Mouse (Mus musculus) left cerebral cortex, postnatal 14 days (tissue): ENCODE measurements around the gene Mthfd1l. TPM values are rescaled to one million over a fixed set of nuclear protein-coding genes. Genes with fewer than 3 reads are reported as not detected.
"Not testable (repeated sequence)": the region's sequence is repeated elsewhere in the genome, so short reads cannot be mapped to it uniquely, and the experiment has no call there.

Experiments used
- DNase-seq, 2 experiments: peaks; one replicate each; pipeline ENCODE4 v3.0.0; 2021 to 2022; ENCODE audit warnings: low spot score in 2 of 2, mixed read lengths in 1 of 2
- intact Hi-C: fragments of 180-260 bp; cut with DNase I; formaldehyde crosslinking; loops from one replicate; pipeline ENCODE4 v1.15.1; 2025
- total RNA-seq, 2 experiments: library from RNA; stranded (reverse); gene quantifications; 2 replicates each; pipeline ENCODE4 v1.2.3; 2021

Gene Mthfd1l
- total RNA-seq, 2 experiments from 2014 or later: 14.7 to 18.1 TPM

DNA sequence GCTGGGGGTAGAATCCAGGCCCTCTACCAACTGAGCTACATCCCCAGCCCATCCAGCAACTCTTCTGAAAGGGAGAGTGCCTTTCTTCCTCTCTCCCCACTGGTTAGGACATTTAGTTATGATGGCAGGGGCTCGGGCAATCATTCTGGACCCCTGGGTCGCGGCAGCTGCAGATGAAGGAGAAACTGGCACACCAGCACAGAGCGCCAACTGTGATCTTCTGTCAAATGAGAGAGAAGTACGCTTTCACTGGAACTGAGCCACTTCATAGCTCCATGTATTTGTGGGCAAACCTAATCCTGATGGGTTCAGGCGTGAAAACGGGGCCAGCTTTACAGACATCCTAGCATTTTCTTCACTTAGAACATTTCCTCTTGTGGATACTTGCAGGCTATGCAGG is 97.1 kb downstream of the Mthfd1l start:
- DNase-seq: no peak
- intact Hi-C loops: no loop called here

DNA sequence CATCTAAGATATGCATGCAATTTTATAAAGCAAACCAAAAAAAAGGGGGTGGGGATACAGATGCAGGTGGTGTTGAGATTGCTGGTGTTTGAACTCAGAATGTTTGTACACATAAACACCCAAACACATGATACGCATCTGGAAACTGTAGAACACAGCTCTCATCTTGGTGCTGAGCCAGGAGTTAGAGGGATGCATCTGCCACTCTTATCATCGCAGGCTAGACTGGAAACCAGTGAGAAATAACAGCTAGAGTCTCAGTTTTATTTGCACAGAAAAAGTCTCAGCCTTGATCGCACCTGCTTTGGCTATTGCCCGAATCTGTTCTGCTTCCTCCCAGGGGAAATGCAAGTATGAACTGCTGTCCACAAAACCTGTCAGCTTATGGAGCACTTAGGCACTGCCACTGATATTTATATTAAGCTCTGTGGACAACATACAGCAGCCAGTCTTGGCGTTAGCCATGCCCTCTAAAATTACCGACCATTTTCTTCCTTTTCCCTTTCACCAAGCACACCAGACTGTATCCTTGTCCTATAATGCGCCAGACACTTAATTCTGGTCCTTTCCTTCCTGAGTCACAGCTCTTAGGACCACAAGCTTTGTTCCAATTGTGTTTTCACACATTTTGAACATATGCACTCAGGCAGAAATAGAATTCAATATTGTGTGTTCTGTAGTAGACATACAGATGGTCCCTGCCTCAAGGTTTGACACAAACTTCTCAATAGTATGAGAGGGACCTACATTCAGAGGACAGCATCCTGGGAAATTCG is 98.3 kb downstream of the Mthfd1l start:
- intact Hi-C loops: no loop called here
- no peak for DNase-seq

DNA sequence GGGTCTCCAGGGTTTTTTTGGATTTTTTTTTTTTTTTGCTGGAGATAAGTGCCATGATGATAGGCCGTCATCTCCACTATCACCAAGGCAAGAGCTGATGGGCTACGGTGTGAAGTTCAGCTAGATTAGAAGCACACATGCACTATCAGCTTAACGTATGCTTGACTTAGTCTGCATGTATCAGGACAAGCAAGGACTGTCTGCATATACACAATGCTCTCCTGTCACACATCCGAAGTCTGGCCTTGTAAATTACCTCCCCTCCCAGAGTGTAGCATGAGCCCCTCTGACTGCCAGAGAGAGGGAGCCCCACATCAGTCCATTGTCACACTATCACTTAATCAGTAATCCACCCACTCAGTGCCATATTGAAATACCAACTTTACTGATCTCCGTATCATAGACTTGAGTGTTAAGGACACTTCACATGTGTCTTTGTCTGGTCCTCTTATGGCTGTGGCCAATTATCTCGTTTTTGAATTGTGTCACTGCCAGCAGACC is 99.0 kb downstream of the Mthfd1l start:
- no peak for DNase-seq
- intact Hi-C loops: no loop called here

DNA sequence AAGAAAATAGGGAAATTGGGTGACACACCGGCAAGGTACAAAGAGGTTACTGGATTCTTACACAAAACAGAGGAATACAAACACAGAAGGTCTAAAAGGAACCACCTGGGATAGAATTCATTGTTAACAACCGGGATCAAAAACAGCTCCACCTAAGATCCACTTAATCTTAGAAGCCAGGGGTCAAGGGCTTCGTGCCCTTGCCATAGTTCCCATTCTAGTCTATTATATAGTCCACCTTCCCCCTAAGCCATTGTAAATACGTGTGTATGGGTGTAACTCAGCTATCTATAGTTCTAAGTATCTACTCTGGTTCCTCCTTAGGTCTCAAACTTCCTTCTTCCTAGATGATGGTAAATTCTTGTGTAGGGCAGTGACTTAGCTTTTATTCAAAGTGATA is 99.6 kb downstream of the Mthfd1l start:
- intact Hi-C loops, DNase-seq: not testable (repeated sequence)

DNA sequence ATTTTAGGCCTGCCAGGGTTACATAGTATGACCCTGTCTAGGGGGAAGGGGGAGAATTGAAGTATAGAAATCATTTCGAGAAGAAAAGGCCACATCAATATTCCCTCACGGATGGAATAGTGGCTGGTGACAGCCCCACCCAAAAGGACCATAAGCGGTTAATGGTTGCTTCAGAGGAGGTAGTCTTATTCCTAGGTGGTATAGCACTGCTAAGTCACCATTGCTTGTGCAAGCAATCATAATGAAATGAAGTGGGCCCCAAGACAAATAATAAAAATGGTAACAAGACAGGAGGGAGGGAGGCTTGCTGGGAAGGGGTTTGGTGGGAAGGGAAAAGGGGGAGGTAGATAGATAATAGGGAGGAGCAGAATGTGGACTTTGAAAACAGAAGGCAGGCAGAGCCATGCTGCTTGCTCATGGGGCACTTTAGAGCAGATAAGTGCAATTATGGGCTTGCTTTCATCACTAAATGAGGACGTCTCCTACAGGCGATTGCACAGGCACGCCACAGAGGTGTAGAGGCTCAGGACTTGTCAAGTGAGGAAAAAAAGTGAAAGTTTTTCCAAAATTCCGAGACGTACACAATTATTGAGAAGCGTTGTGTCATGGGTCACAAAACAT is 105.4 kb downstream of the Mthfd1l start:
- intact Hi-C loops: no loop called here
- DNase-seq: no peak

DNA sequence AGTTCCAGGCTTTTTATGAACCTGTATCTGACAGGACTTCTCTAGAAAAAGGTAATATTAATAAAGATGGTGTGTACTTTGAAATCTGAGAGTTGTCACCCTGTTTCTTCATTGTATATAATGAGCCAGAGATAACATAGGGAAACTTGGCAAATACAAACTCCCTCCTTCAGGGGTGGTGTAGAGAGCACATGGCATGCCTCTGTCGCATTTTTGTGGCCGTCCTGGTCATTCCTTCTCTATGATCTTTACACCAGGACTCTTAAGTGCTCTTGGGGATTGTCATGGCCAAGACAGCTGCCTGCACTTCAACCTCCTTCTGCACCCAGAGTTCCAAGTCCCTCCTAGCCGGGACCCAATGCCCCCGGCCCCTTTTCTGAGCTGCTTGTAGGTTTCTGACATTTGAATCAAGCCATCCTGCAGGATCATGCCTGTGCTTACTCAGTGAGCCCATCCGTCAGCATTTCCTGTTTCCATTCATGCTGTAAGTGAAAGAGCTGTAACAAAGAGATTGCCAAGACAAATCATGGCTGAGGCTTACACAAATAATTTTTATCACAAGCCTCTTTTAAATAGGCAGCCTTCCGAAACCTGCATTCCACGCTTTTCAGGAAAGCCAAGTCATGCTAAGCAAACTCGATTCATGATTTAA is 106.2 kb downstream of the Mthfd1l start:
- intact Hi-C loops: no loop called here

DNA sequence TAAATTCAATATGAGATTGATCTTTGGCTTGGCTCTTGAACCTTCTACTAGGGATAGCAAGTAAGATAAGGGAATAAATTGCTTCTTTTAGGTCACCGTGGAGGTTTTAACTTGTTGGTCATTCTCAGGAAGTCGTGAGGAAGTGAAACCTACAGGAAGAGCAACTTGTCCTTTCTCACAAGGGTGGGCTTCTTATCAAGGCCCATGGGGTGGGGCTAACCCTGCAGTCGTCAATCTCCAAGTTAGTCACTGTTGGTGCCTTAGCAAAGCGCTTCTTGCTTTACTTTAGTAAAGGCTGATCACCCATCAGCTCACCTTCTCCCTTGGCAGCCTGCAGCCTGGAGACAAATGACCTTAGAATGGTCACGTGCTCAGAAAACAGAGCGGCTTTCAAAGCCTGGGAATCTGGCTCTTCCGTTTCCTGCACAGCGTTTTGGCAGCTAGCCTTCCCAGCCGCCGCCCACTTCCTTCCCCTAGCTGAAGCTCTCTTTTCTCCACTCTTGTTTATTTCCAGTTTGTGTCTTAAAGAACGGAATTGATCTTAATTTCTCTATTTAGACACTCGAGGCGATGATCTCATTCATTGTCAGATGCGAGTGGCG is 106.8 kb downstream of the Mthfd1l start:
- intact Hi-C loops: no loop called here
- peak; percentile 64 to 71 for DNase-seq

More for the DNA sequence above, 106.2 kb downstream of the Mthfd1l start:
- DNase-seq: no peak

DNA sequence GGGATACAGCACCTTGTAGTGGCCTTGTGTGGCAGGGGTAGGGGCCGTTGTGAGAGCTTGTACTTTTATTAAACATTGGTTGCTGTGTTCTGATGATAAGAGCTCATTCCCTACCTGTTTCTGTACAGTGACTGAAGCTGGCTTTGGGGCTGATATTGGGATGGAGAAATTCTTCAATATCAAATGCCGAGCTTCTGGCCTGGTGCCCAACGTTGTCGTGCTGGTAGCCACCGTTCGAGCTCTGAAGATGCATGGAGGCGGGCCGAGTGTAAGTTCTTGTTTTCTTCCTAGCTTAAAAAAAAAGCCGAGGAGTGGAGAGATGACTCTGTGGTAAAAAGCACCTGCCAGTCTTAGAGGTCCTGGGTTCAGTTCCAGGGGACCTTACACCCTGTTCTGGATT is 110.7 kb downstream of the Mthfd1l start:
- no peak for DNase-seq
- intact Hi-C loops: no loop called here

DNA sequence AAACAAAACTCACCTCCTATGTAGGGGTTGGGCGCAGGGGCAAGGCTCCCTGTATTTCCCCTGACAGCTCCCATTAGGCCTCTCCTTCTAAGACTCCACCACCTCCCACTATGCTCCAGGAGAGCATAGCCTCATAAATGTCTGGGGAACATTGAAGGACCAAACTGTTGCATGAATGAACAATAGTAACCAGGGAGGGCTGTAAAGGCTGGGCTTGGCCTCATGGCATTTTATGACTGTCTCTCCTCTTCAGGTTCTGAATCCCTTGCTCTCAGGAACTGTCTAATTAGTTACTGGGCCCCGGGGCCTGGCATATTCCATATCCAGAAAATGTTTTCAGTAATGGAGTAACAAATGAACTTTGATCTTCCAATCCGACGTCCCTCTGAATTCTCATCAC is 112.0 kb downstream of the Mthfd1l start:
- no peak for DNase-seq
- intact Hi-C loops: loop anchor here (5.0 kb wide), 1 partner anchor 247 kb away; no protein-coding TSS in a partner anchor

DNA sequence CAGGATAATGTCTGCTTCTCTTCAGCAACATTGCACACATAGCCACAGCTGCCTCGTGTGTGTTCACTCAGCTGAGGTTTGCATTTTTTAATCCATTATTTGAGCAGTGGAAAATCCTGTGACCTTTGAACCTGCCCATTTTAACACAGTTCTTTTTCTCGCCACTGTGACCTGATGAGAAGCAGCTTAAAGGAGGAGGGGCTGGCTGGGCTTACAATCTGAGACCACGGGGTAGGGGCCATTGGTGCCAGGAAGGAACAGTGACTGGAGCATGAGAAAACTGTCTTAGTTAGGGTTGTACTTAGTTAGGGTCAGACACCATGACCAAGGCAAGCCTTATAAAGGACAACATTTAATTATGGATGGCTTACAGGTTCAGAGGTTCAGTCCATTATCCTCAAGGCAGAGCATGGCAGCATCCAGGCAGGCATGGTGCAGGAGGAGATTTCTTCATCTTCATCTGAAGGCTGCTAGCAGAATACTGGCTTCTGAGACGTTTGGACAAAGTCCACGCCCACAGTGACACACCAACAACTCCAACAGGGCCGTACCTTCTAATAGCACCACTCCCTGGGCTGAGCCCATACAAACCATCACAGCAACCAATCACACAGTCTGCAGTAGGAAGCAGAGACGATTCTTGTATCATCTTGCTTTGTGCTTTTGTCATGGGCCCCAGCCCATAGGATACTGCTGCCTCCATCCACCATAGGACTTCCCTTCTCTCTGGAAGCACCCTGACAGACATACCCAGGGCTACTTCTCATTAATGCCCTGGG is 112.6 kb downstream of the Mthfd1l start:
- intact Hi-C loops: loop anchor here (5.0 kb wide), 1 partner anchor 247 kb away; no protein-coding TSS in a partner anchor
- DNase-seq: no peak

DNA sequence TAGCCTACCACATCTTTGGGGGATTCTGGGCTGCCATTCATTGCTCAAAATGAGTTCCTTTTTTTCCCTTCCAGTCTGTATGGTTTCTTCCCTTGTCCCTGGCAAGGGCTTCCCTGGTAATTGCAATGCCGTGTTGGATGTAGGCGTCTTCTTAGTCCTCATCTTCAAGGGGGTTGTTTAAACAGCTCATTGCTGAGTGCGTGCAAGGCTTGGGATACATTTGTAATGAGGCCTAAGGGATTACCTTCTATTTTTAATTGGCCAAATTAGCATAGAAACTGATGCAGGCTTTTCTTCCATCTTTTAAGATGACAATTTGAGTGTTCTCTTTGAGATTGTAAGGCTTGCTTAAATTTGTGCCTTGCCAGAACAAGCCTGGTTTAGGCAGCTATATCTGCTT is 114.6 kb downstream of the Mthfd1l start:
- intact Hi-C loops: loop anchor here (5.0 kb wide), 1 partner anchor 245 kb away; no protein-coding TSS in a partner anchor
- no peak for DNase-seq

DNA sequence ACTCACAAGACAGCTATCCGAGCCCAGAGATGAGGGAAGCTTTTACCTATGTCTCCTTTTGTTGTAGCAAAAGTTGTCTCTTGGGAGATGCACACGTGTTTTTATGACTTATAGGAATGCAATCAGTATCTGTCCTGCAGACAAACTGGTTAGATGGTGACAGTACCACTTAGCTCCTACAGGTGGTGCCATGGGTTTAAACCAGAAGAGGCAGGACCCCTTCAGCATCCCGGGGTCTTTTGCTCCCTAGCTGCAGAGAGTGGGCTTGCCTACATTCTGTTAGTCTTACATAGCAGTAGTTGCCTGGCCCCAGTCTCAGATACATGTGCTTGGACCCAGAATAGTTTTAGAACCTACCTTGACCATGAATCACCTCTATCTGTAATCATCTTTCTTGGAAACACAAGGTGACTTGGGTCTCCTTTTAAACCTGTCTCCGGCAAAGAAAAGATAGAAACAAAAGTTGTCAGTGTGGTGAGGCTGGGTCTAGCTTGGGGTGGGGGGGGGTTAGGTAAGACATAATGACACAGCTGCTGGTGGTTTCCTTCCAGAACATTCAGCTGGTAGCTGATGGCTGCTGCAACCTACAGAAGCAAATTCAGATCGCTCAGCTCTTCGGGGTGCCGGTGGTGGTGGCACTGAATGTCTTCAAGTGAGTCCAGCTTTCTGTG is 116.0 kb downstream of the Mthfd1l start:
- peak in 1 of 2 experiments; percentile 30 for DNase-seq
- intact Hi-C loops: loop anchor here (5.0 kb wide), 1 partner anchor 243 kb away; no protein-coding TSS in a partner anchor

DNA sequence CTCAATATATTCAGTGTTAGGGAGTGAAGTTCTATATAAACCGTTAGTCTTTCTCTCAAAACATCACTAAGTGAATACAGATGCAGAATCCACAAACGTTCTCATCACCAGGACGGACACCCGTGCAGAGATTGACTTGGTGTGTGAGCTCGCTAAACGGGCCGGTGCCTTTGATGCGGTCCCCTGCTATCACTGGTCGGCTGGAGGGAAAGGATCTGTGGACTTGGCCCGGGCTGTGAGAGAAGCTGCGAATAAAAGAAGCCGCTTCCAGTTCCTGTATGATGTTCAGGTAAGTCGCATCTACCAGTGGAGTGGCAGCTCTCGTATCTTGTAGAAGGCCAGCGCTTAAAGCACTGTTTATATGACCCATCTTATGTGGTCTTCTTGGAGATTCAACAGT is 117.0 kb downstream of the Mthfd1l start:
- intact Hi-C loops: loop anchor here (5.0 kb wide), 1 partner anchor 242 kb away; no protein-coding TSS in a partner anchor
- DNase-seq: no peak

DNA sequence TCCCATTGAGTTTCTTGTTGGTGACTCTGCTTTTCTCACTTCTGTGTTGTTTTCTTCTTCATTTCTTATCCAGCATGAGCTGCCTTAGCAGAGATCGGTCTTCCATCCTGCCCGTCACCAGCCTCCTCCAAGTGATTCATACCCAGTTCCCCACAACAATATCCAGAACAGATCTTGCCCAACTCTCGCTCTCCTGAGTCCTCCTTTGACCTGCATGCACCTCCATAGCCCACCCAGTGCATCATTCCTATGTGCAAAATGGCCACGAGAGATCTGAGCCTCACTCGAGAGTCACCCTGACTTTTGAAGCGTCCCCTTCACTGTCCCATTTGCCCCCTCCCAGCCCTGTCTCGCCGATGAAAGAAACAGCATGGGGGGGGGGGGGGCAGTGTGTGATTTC is 120.1 kb downstream of the Mthfd1l start:
- DNase-seq: no peak
- intact Hi-C loops: no loop called here

DNA sequence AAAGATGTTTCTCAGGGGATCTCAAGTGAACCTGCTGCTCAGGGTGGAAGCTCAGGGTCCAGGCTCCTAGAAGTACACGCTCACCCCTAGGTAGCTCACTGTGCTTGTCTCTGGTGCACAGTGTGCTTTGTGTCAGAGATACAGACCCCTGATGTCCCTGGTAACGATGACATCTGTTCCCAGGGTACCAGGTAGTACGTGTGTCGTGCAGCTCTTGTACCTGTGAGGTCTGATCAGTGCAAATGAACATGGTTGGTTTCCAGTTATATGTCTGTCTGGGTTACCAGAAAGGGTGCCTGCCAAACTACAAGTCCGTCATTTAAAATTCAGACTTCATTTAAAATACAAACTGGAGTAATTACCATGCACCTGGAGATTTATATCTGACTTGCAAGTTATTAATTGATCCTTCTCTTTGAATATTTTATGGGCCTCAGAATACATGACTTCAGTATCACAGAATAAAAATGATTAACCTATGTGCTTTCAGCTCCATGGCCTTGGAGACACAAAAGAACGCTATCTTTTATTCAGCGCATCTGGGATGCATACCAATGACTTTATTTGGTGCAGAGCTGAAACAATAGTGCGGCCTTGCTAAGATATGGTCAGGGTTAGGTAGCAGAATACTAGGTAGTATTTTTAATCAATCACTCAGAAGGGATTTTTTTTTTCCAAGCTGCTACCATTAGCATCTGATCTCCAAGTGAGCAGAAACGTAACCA is 121.3 kb downstream of the Mthfd1l start:
- intact Hi-C loops: no loop called here
- no peak for DNase-seq

DNA sequence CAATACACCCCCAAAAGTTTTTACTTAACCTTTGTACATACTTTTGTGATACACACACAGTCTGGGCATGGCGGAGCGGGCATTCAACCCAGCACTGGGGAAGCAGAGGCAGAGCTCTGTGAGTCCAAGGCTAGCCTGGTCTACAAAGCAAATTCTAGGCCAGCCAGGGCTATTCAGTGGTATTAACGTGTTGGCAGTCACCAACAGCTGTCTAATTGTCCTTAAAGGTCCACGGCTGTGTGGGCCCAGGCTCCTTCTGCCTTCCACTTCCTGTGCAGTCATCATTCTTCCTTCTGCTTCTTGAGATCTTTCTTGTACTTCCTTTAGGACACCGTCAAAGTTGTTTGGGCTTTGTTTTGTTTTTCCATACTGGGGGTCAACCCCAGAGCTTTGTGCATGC is 123.2 kb downstream of the Mthfd1l start:
- intact Hi-C loops: no loop called here
- DNase-seq: no peak

DNA sequence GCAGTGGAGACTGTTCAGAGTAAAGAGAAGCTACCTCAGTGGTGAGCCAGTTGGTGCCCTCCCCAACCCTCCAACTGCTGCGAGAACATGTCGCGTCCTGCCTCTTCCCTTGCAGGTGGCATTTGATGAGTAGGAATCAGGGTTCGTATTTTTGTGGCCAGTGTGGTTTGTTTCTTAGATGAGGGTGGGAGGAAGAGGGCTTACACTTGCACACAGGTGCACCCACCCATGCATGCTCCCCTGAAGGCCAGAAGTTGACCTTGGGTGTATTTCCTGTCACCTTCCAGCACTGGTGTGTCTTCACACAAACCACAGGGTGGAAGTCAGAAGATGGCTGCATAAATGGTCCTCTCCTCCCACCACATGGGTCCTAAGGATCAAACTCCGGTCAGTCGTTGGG is 127.1 kb downstream of the Mthfd1l start:
- intact Hi-C loops: no loop called here
- no peak for DNase-seq
